Mouse (Mus musculus): Measurements from ENCODE around the gene Nfatc3.
"Not testable (repeated sequence)": the region's sequence is repeated elsewhere in the genome, so short reads cannot be mapped to it uniquely, and the experiment has no call there.

The Nfatc3 gene

GRCm38 (mm10) chr8:106058731-106059612, at the start of gene Nfatc3:
Gene Nfatc3 (plus strand): TSS chr8:106058840.
- peak; percentile 91 to 96 for DNase-seq (ENCODE audit: low read depth in 1 of 2, low spot score in 2 of 2)

- DNase-seq (ENCODE audit: low read depth in 1 of 2, low spot score in 2 of 2) = peak; percentile 66 to 78
Measured at GRCm38 (mm10) chr8:106010748-106011642, 47.6 kb upstream of the Nfatc3 start.

GRCm38 (mm10) chr8:106011643-106011986, 47.0 kb upstream of the Nfatc3 start, which contains the start of gene Ddx28:
Gene Ddx28 (minus strand): TSS chr8:106011882.
- no peak for DNase-seq (ENCODE audit: low read depth in 1 of 2, low spot score in 2 of 2)

- DNase-seq (ENCODE audit: low read depth in 1 of 2, low spot score in 2 of 2) = not testable (repeated sequence)
Measured at GRCm38 (mm10) chr8:106012203-106012602, 46.4 kb upstream of the Nfatc3 start.

- no peak for DNase-seq (ENCODE audit: low read depth in 1 of 2, low spot score in 2 of 2)
Measured at GRCm38 (mm10) chr8:106016284-106016683, 42.4 kb upstream of the Nfatc3 start.

- no peak for DNase-seq (ENCODE audit: low read depth in 1 of 2, low spot score in 2 of 2)
Measured at GRCm38 (mm10) chr8:106017130-106017529, 41.5 kb upstream of the Nfatc3 start.

- no peak for DNase-seq (ENCODE audit: low read depth in 1 of 2, low spot score in 2 of 2)
Measured at GRCm38 (mm10) chr8:106018039-106018438, 40.6 kb upstream of the Nfatc3 start.

GRCm38 (mm10) chr8:106022483-106022882, 36.2 kb upstream of the Nfatc3 start:
- peak in 1 of 2 experiments; percentile 64 for DNase-seq (ENCODE audit: low read depth in 1 of 2, low spot score in 2 of 2)

GRCm38 (mm10) chr8:106038721-106039120, 19.9 kb upstream of the Nfatc3 start:
- DNase-seq (ENCODE audit: low read depth in 1 of 2, low spot score in 2 of 2) = no peak

- peak; percentile 16 to 50 for DNase-seq (ENCODE audit: low read depth in 1 of 2, low spot score in 2 of 2)
Measured at GRCm38 (mm10) chr8:106039605-106040004, 19.0 kb upstream of the Nfatc3 start.

- no peak for DNase-seq (ENCODE audit: low read depth in 1 of 2, low spot score in 2 of 2)
Measured at GRCm38 (mm10) chr8:106040218-106040617, 18.4 kb upstream of the Nfatc3 start.

GRCm38 (mm10) chr8:106043055-106043454, 15.6 kb upstream of the Nfatc3 start:
- no peak for DNase-seq (ENCODE audit: low read depth in 1 of 2, low spot score in 2 of 2)

GRCm38 (mm10) chr8:106044151-106044550, 14.5 kb upstream of the Nfatc3 start:
- DNase-seq (ENCODE audit: low read depth in 1 of 2, low spot score in 2 of 2) = no peak

GRCm38 (mm10) chr8:106046872-106047559, 11.6 kb upstream of the Nfatc3 start:
- DNase-seq (ENCODE audit: low read depth in 1 of 2, low spot score in 2 of 2) = no peak

- DNase-seq (ENCODE audit: low read depth in 1 of 2, low spot score in 2 of 2) = no peak
Measured at GRCm38 (mm10) chr8:106047854-106048630, 10.6 kb upstream of the Nfatc3 start.

- DNase-seq (ENCODE audit: low read depth in 1 of 2, low spot score in 2 of 2) = no peak
Measured at GRCm38 (mm10) chr8:106049840-106050239, 8.8 kb upstream of the Nfatc3 start.

GRCm38 (mm10) chr8:106051068-106051467, 7.6 kb upstream of the Nfatc3 start:
- DNase-seq (ENCODE audit: low read depth in 1 of 2, low spot score in 2 of 2) = no peak

GRCm38 (mm10) chr8:106052510-106053089, 6.0 kb upstream of the Nfatc3 start:
- peak in 1 of 2 experiments; percentile 17 for DNase-seq (ENCODE audit: low read depth in 1 of 2, low spot score in 2 of 2)

- DNase-seq (ENCODE audit: low read depth in 1 of 2, low spot score in 2 of 2) = peak in 1 of 2 experiments; percentile 47
Measured at GRCm38 (mm10) chr8:106054190-106054811, 4.3 kb upstream of the Nfatc3 start.

- DNase-seq (ENCODE audit: low read depth in 1 of 2, low spot score in 2 of 2) = no peak
Measured at GRCm38 (mm10) chr8:106055038-106055437, 3.6 kb upstream of the Nfatc3 start.
